Mouse (Mus musculus) retina, postnatal 7 days (tissue): ENCODE measurements at regions not wholly inside any gene's neighbourhood (a gene's known extent, or its start where the extent isn't known, plus 50 kb on each side); places are given as distances from the start of the nearest gene placed in this dataset.

ENCODE experiments used
- DNase-seq: peaks from one replicate; pipeline ENCODE4 v3.0.0-alpha.2; 2012; ENCODE audit warnings: low read depth, low spot score

GRCm38 (mm10) chr6:52429204-52429552, 115.9 kb downstream of the Evx1 start:
- no peak for DNase-seq

- no peak for DNase-seq
Observed at GRCm38 (mm10) chr6:52433234-52433633, 119.9 kb downstream of the Evx1 start.

- no peak for DNase-seq
Observed at GRCm38 (mm10) chr6:52434771-52435170, 121.5 kb downstream of the Evx1 start.

- DNase-seq, result no peak
Observed at GRCm38 (mm10) chr6:52435358-52435757, 122.1 kb downstream of the Evx1 start.

GRCm38 (mm10) chr6:52438366-52438765, 125.1 kb downstream of the Evx1 start:
- no peak for DNase-seq

GRCm38 (mm10) chr6:52439204-52439603, 125.9 kb downstream of the Evx1 start:
- no peak for DNase-seq

GRCm38 (mm10) chr6:52440160-52440559, 126.9 kb downstream of the Evx1 start:
- DNase-seq, result no peak

GRCm38 (mm10) chr6:52443112-52443984, 130.1 kb downstream of the Evx1 start:
- DNase-seq, result no peak

- no peak for DNase-seq
Observed at GRCm38 (mm10) chr6:52458828-52459227, 145.5 kb downstream of the Evx1 start.

GRCm38 (mm10) chr6:52461186-52461585, 147.9 kb downstream of the Evx1 start:
- no peak for DNase-seq

GRCm38 (mm10) chr6:52463369-52463768, 150.1 kb downstream of the Evx1 start:
- DNase-seq, result no peak

- DNase-seq, result no peak
Observed at GRCm38 (mm10) chr6:52464571-52464970, 151.3 kb downstream of the Evx1 start.

GRCm38 (mm10) chr6:52465834-52466525, 152.7 kb downstream of the Evx1 start:
- no peak for DNase-seq

GRCm38 (mm10) chr6:52470831-52471230, 157.5 kb downstream of the Evx1 start:
- no peak for DNase-seq

GRCm38 (mm10) chr6:52471384-52471957, 158.2 kb downstream of the Evx1 start:
- no peak for DNase-seq

- no peak for DNase-seq
Observed at GRCm38 (mm10) chr6:52472008-52472407, 158.7 kb downstream of the Evx1 start.

- no peak for DNase-seq
Observed at GRCm38 (mm10) chr6:52473042-52473589, 159.8 kb downstream of the Evx1 start.

GRCm38 (mm10) chr6:52473924-52474323, 160.6 kb downstream of the Evx1 start:
- DNase-seq, result no peak

GRCm38 (mm10) chr6:52475676-52476075, 162.4 kb downstream of the Evx1 start:
- no peak for DNase-seq

GRCm38 (mm10) chr6:52476907-52477306, 163.3 kb downstream of the Hibadh start:
- DNase-seq, result no peak

GRCm38 (mm10) chr6:52477380-52477779, 162.8 kb downstream of the Hibadh start:
- no peak for DNase-seq

GRCm38 (mm10) chr6:52478624-52479023, 161.6 kb downstream of the Hibadh start:
- DNase-seq, result no peak
